Mouse (Mus musculus): ENCODE data around the gene Rhpn2.

- TF ChIP-seq CTCF (IDR thresholded peaks at IDR 0.05; ENCODE audit: low read depth, low read length) (no peak), POLR2A (IDR thresholded peaks at IDR 0.05; ENCODE audit: borderline replicate concordance, low read depth, low read length) (no peak)
Observed at GRCm38 (mm10) chr7:35349022-35349421, 15.1 kb downstream of the Rhpn2 start.

All from bone marrow macrophage, adult 2 months (primary cell).